Mouse (Mus musculus) stomach, embryonic 14.5 days (tissue): ENCODE results near the gene Mtrex. TPM values are rescaled to one million over a fixed set of nuclear protein-coding genes. Genes with fewer than 3 reads are reported as not detected.
A peak's percentile ranks its signal among the peaks of the same experiment; 100 is the strongest.

ENCODE experiments used
- ATAC-seq: fragments of 200-750 bp; cut with Nextera tagmentation; 2 replicates; pipeline ENCODE4 v1.8.0; 2017; ENCODE audit warnings: low read depth, moderate TSS enrichment; ENCODE audit not compliant: insufficient number of reproducible peaks, insufficient read depth, low FRiP score
- H3K27ac ChIP-seq: fragments of 300-500 bp; sonication (generic); 2 replicates; pipeline ENCODE4 v1.5.1; 2014; ENCODE audit warnings: mild to moderate bottlenecking, low read length, moderate library complexity, mixed read lengths
- H3K27me3 ChIP-seq: fragments of 300-500 bp; sonication (generic); 2 replicates; pipeline ENCODE4 v1.6.1; 2014; ENCODE audit warnings: low read length, control low read depth, mixed read lengths; ENCODE audit not compliant: control insufficient read depth, insufficient read depth
- H3K36me3 ChIP-seq: fragments of 300-500 bp; sonication (generic); 2 replicates; pipeline ENCODE4 v1.6.1; 2014; ENCODE audit warnings: mild to moderate bottlenecking, control low read depth, low read length, moderate library complexity, mixed read lengths; ENCODE audit not compliant: control insufficient read depth, insufficient read depth
- H3K4me1 ChIP-seq: fragments of 300-500 bp; sonication (generic); 2 replicates; pipeline ENCODE4 v1.6.1; 2014; ENCODE audit warnings: low read length, control low read depth, mixed read lengths; ENCODE audit not compliant: control insufficient read depth, insufficient read depth
- H3K4me2 ChIP-seq: fragments of 300-500 bp; sonication (generic); replicated peaks from 2 replicates; pipeline ENCODE4 v1.6.1; 2014; ENCODE audit warnings: low read depth, low read length, control low read depth
- H3K4me3 ChIP-seq: fragments of 300-500 bp; sonication (generic); 2 replicates; pipeline ENCODE4 v1.5.1; 2014; ENCODE audit warnings: low read depth, low read length, control low read depth
- H3K9ac ChIP-seq: fragments of 300-500 bp; sonication (generic); replicated peaks from 2 replicates; pipeline ENCODE4 v1.6.1; 2014; ENCODE audit warnings: low read depth, mild to moderate bottlenecking, control low read depth, low read length, moderate library complexity, mixed read lengths
- H3K9me3 ChIP-seq: fragments of 300-500 bp; sonication (generic); 2 replicates; pipeline ENCODE4 v1.6.1; 2016; ENCODE audit warnings: low read depth, low read length, control low read depth; ENCODE audit not compliant: control insufficient read depth
- WGBS: fragments of 180-500 bp; shearing (Covaris S2); extraction: QIAGEN DNeasy Blood & Tissue Kit; methylation state at CpG from one replicate; pipeline ENCODE4 v1.1.7; 2014; 5-methylcytosine and 5-hydroxymethylcytosine counted together
- polyA plus RNA-seq: library from polyadenylated mRNA; unstranded; fragments of >200 nt; fragmentation: Nextera tagmentation; extraction: Ambion mirVana; gene quantifications from 2 replicates; pipeline ENCODE4 v1.2.1, GENCODE M21; 2014

Mtrex gene
- polyA plus RNA-seq, 1 experiment from 2014 or later: 80.6 TPM

DNA sequence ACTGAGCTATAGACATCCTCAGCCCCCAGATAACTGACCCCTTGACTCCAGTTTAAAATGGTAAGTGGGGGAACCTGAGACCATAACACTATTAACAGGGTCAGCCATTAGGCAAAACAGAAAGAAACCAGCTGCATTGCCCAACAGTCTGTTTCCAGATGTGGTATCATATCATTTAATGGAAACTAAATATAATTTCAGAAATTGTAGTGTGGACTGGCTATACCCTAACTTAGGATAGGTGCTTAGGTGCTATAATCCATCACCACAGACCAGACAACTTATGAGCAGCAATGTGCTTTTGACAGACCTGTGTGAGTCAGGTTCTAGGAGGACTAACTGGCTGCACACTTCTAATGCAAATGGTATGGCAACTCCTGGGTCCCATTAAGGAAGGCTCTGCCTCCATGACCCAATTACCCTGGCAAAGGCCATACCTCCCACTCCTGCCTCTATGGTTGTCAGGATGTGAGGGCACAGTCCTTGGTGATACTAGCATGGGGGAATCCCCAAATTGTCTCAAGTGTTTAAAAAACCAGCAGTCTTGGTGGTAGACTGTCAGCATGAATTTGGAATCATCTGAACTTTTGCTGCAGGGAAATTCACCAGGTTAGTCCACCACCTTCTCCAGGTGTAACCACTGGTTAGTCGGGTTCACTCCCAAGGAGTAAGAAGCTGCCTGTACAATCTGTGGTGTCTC lies 64.1 kb downstream of the Mtrex start:
- H3K4me1 ChIP-seq: 0 out of 2 replicates have a peak, but pooled peaks cover 6% of the 10 kb centered on the region
- no peak for ATAC-seq
- no peak overlapping the region for H3K27ac ChIP-seq
- H3K9ac ChIP-seq: no peak overlapping the region
- no peaks in the 10 kb centered on the region for H3K9me3 ChIP-seq
- H3K36me3 ChIP-seq: peaks cover 35% of the 10 kb centered on the region
- WGBS: 82% methylated on average over 1 of the region's 1 CpGs
- H3K27me3 ChIP-seq: no peaks in the 10 kb centered on the region
- no peak overlapping the region for H3K4me2 ChIP-seq
- H3K4me3 ChIP-seq: no peak overlapping the region

DNA sequence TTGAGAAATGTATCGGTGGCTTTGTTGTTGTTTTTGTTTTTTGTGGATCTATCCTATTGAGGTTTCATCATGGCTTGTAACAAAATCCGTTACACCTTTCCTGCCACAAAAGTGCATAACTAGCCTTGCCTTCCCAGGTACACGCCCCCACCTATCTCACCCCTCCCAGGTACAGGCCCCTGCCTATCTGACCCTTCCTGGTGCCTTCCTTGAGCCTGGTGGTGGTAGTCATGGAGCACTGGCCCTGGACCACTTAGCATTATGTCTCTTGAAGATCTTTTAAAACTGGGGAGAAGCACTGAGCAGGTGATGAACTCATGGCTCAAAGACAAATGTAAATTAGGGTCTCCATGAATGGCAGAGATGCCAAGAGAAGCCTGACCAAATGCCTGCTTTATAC lies 64.9 kb downstream of the Mtrex start:
- ATAC-seq: no peak
- WGBS: 79% methylated on average over 3 of the region's 3 CpGs
- no peak overlapping the region for H3K27ac ChIP-seq
- no peak overlapping the region for H3K9ac ChIP-seq
- no peak overlapping the region for H3K4me3 ChIP-seq
- no peak overlapping the region for H3K4me2 ChIP-seq
- peaks cover 27% of the 10 kb centered on the region for H3K36me3 ChIP-seq
- no peaks in the 10 kb centered on the region for H3K27me3 ChIP-seq
- H3K9me3 ChIP-seq: no peaks in the 10 kb centered on the region
- 0 out of 2 replicates have a peak, but pooled peaks cover 6% of the 10 kb centered on the region for H3K4me1 ChIP-seq

DNA sequence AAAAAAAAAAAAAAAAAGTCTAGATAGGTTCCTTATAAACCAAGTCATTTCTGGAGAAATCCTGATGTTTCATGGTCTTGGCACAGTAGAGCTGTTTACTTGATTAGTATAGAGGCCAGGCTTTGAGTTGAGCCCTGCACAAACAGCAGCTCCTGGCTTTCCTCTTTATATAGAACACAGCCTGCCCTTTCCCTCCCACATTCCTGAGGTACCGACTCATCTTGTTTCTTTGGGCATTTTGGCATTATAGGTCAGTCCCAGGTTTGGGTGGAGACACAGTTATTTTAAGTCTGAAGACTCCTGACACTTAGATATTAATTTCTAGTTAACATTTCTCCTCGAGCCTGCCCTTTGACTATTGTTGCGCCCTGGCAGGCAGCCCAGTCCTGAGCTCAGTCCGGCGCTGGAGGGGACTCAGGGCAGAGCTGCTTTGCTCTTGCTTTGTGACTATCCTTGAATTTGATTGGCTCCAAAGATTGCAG lies 65.3 kb downstream of the Mtrex start:
- Histone ChIP-seq H3K4me2 (no peak overlapping the region), H3K27ac (no peak overlapping the region), H3K4me3 (no peak overlapping the region), H3K9ac (no peak overlapping the region), H3K9me3 (no peaks in the 10 kb centered on the region), H3K27me3 (no peaks in the 10 kb centered on the region), H3K36me3 (peaks cover 30% of the 10 kb centered on the region), H3K4me1 (0 out of 2 replicates have a peak, but pooled peaks cover 6% of the 10 kb centered on the region)
- peak; percentile 50; the same call in 1 of the 2 replicates for ATAC-seq
- WGBS: 28% methylated on average over 5 of the region's 5 CpGs

DNA sequence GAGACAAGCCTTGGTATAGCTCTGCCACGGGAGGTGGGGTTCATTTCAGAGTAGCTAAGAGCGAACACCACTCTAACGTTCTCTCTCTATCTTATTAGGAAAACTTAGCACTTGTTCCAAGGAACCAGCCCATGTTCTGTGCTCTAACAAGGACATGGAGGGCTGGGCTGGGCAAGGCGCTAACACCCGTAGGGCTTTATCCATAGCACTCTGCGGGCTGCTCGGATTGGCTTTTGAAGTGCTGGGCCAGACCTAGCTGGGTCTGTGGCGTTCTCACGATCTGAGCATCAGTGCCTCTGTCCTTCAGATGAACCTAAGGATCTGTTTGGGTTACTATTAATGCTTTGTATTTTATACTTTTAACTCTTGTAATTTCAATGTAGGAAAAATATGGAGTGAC lies 66.3 kb downstream of the Mtrex start:
- Histone ChIP-seq H3K27me3 (no peaks in the 10 kb centered on the region), H3K36me3 (peaks cover 23% of the 10 kb centered on the region), H3K4me1 (0 out of 2 replicates have a peak, but pooled peaks cover 6% of the 10 kb centered on the region), H3K9ac (no peak overlapping the region), H3K4me3 (no peak overlapping the region), H3K9me3 (no peaks in the 10 kb centered on the region), H3K4me2 (no peak overlapping the region), H3K27ac (no peak overlapping the region)
- WGBS: 88% methylated on average over 9 of the region's 9 CpGs
- ATAC-seq: no peak

DNA sequence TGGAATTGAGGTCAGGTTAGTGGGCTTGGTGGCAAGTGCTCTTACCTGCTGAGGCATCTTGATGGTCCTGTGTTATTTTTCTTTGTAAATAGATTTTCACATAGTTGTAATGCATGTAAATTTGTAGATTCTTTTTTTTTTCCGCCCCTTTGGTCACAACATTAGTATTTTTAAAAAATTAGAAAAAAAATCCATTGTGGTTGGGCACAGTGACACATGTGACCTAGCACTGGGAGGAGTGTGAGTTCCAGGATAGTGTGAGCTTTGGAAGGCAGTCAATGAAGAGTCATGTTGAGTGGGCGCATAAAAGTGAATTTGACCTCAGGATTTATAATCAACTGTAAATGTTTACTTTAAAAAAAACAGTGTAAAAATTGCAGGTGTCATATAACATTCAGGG lies 66.8 kb downstream of the Mtrex start:
- no peak for ATAC-seq
- Histone ChIP-seq H3K36me3 (peaks cover 17% of the 10 kb centered on the region), H3K27ac (no peak overlapping the region)

DNA sequence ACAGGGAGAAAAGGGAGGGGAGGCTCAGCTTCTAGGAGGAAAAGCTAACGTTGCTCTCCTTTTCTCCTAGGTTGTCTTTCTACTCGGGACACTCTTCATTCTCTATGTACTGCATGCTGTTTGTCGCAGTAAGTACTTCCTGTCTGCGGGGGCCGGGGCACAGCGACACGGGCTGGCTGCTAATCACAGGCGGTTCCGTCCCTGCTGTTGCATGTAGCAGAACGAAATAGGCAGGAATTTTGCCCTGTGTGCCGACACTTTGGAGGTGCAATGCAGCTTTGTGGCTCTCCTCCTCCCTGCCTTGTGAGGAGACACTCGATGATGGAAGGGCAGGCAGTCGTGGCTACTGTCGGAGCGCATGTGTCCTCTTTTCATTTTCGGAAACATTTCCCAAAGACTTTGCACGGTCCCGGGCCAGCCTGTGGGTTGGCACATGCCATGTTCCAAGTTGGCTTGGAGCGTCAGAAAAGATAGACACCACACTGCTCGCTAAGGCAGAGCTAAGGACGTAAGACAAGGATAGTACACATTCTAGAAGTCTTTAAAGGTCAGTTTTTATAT lies 67.5 kb downstream of the Mtrex start:
- WGBS: 87% methylated on average over 21 of the region's 21 CpGs
- Histone ChIP-seq H3K9me3 (no peaks in the 10 kb centered on the region), H3K4me2 (no peak overlapping the region), H3K9ac (no peak overlapping the region), H3K27me3 (no peaks in the 10 kb centered on the region), H3K27ac (no peak overlapping the region), H3K4me3 (no peak overlapping the region), H3K4me1 (0 out of 2 replicates have a peak, but pooled peaks cover 6% of the 10 kb centered on the region), H3K36me3 (peaks cover 14% of the 10 kb centered on the region)
- ATAC-seq: no peak

More for the DNA sequence above, 66.8 kb downstream of the Mtrex start:
- no peaks in the 10 kb centered on the region for H3K27me3 ChIP-seq
- no peak overlapping the region for H3K4me3 ChIP-seq
- WGBS: 70% methylated on average over 2 of the region's 2 CpGs
- no peaks in the 10 kb centered on the region for H3K9me3 ChIP-seq
- H3K9ac ChIP-seq: no peak overlapping the region
- H3K4me1 ChIP-seq: 0 out of 2 replicates have a peak, but pooled peaks cover 6% of the 10 kb centered on the region
- no peak overlapping the region for H3K4me2 ChIP-seq

DNA sequence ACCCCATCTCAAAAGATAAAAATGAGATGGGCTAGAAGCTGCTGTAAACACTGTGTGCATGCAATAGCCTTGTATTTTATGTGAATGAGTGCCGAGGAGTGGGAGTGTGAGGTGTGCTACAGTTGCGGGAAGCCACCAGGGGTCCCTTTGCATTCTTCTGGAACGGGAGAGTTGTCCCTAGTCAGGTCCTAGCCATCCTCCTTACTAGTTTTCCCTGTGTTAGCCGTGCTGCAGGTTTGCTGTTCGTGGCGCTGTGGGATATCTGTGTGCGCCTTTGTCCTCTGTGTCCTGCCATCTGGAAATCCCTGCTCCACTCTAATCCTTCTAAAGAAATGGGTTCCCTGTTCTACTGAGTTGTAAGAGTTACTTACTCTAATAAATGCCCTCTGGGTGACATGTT lies 69.3 kb downstream of the Mtrex start:
- no peak overlapping the region for H3K9ac ChIP-seq
- no peak for ATAC-seq
- no peak overlapping the region for H3K4me2 ChIP-seq
- WGBS: 85% methylated on average over 7 of the region's 7 CpGs
- H3K4me3 ChIP-seq: no peak overlapping the region
- 0 out of 2 replicates have a peak, but pooled peaks cover 6% of the 10 kb centered on the region for H3K4me1 ChIP-seq
- H3K9me3 ChIP-seq: no peaks in the 10 kb centered on the region
- H3K27ac ChIP-seq: no peak overlapping the region
- no peaks in the 10 kb centered on the region for H3K27me3 ChIP-seq
- peaks cover 14% of the 10 kb centered on the region for H3K36me3 ChIP-seq

DNA sequence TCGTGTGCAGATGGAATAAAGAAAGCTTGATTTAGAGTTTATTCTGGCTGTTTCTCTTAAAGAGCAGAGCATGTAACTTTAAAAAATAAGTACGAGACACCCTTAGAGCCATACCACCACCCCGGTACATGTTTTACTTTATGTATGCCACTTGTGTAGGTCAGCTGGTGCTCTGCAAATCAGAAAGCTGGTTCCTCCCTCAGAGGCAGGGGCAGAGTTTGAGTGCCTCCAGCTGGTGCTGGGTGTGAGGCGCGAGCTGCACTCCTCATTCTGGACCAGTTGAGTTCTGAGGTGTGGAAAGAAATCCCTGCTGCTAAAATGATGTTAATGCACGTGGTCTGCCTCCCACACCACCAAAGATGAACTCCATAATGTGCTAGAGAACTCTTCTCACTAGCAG lies 72.8 kb downstream of the Mtrex start:
- Histone ChIP-seq H3K27ac (no peak overlapping the region), H3K27me3 (no peaks in the 10 kb centered on the region), H3K4me2 (no peak overlapping the region), H3K4me1 (no peaks in the 10 kb centered on the region), H3K36me3 (peaks cover 7% of the 10 kb centered on the region), H3K4me3 (no peak overlapping the region), H3K9me3 (no peaks in the 10 kb centered on the region), H3K9ac (no peak overlapping the region)
- 68% methylated on average over 6 of the region's 6 CpGs for WGBS
- no peak for ATAC-seq
